Mouse (Mus musculus) left cerebral cortex, adult 11 months (tissue): ENCODE data around the gene Olfr1382.
"Not testable (repeated sequence)": the region's sequence is repeated elsewhere in the genome, so short reads cannot be mapped to it uniquely, and the experiment has no call there.

ENCODE experiments used
- DNase-seq: peaks from one replicate; pipeline ENCODE4 v3.0.0; 2022; ENCODE audit warnings: low spot score

Gene Olfr1382

GRCm38 (mm10) chr11:49527947-49528346, at the start of gene Olfr1382:
Gene Olfr1382 (plus strand): TSS chr11:49528247.
- DNase-seq, result no peak

GRCm38 (mm10) chr11:49485973-49486372, 42.1 kb upstream of the Olfr1382 start:
- no peak for DNase-seq

GRCm38 (mm10) chr11:49488770-49489169, 39.3 kb upstream of the Olfr1382 start, which contains the start of gene Olfr1385:
Gene Olfr1385 (plus strand): TSS chr11:49489070.
- DNase-seq, result not testable (repeated sequence)

- DNase-seq, result no peak
Measured at GRCm38 (mm10) chr11:49518086-49518485, 10.0 kb upstream of the Olfr1382 start.

GRCm38 (mm10) chr11:49519348-49519747, 8.7 kb upstream of the Olfr1382 start, which contains the start of gene Olfr1383:
Gene Olfr1383 (plus strand): TSS chr11:49519648.
- DNase-seq, result no peak

GRCm38 (mm10) chr11:49532761-49533160, 4.7 kb downstream of the Olfr1382 start:
- no peak for DNase-seq

GRCm38 (mm10) chr11:49536631-49537030, 8.6 kb downstream of the Olfr1382 start:
- peak; percentile 28 for DNase-seq

GRCm38 (mm10) chr11:49543149-49543548, 15.1 kb downstream of the Olfr1382 start, which contains the start of gene Olfr1381:
Gene Olfr1381 (plus strand): TSS chr11:49543449.
- not testable (repeated sequence) for DNase-seq

- DNase-seq, result not testable (repeated sequence)
Measured at GRCm38 (mm10) chr11:49554033-49554432, 26.0 kb downstream of the Olfr1382 start.

GRCm38 (mm10) chr11:49556578-49556977, 28.5 kb downstream of the Olfr1382 start, which contains the start of gene Olfr1380:
Gene Olfr1380 (plus strand): TSS chr11:49556878.
- not testable (repeated sequence) for DNase-seq

- not testable (repeated sequence) for DNase-seq
Measured at GRCm38 (mm10) chr11:49575054-49575453, 47.0 kb downstream of the Olfr1382 start.

GRCm38 (mm10) chr11:49580452-49580851, 52.4 kb downstream of the Olfr1382 start:
- DNase-seq, result not testable (repeated sequence)
